Comparison of ENCODE assay signal across 8 mouse cellular contexts in genomic region chr12:34664758-34665157, GRCm38 (mm10).
DNase-seq lines count a peak whose midpoint lies in the region; ATAC-seq and TF ChIP-seq lines count a peak whose summit lies in the region.
"Had no signal": no experiment of that assay in that cellular context is flagged by ENCODE, and none has a peak within 500 bp of the region (broad histone marks: within the 10 kb centered on the region; RNA-seq: fewer than 3 reads in every experiment).

No protein-coding gene starts in this region.

- H3K9me3 ChIP-seq in ES-E14 (ENCODE audit: control insufficient read depth, insufficient read depth, low read depth, low read length) = no peaks in the 10 kb centered on the region
- H3K9me3 ChIP-seq: lung, embryonic 15.5 days had no signal

- H3K4me1 ChIP-seq in ES-E14 (ENCODE audit: control insufficient read depth in 2 of 2, insufficient read depth in 2 of 2, low read length in 2 of 2, poor library complexity in 1 of 2) = no peaks in the 10 kb centered on the region
- no peaks in the 10 kb centered on the region for H3K4me1 ChIP-seq in small intestine, adult 2 months (ENCODE audit: control insufficient read depth, insufficient read depth, insufficient read length, low read length)
- H3K4me1 ChIP-seq: lung, embryonic 15.5 days had no signal

- no peak overlapping the region for H3K4me3 ChIP-seq in ES-E14 (ENCODE audit: insufficient read depth in 1 of 2, low read depth in 1 of 2, low read length in 2 of 2, poor library complexity in 1 of 2, severe bottlenecking in 1 of 2)
- no peak overlapping the region for H3K4me3 ChIP-seq in small intestine, adult 2 months (ENCODE audit: low read depth, low read length)
- H3K4me3 ChIP-seq: lung, embryonic 15.5 days had no signal

- H3K9ac ChIP-seq in ES-E14 (ENCODE audit: insufficient read depth, low read depth, low read length, poor library complexity, severe bottlenecking) = no peak overlapping the region
- H3K9ac ChIP-seq: lung, embryonic 15.5 days had no signal

- TF ChIP-seq CTCF in small intestine, adult 2 months (IDR thresholded peaks at IDR 0.05; ENCODE audit: extremely low read depth, insufficient read length, insufficient replicate concordance, low read depth, low read length) = peak; percentile 25; the same call in 1 of the 2 replicates

- no peak overlapping the region for H3K27ac ChIP-seq in ES-E14 (ENCODE audit: insufficient read depth, low read depth, low read length, poor library complexity, severe bottlenecking)
- H3K27ac ChIP-seq in small intestine, adult 2 months (ENCODE audit: insufficient read depth, low read depth, low read length) = no peak overlapping the region
- H3K27ac ChIP-seq: lung, embryonic 15.5 days had no signal

- ATAC-seq in megakaryocyte-erythroid progenitor cell, adult 5-6 weeks (replicated peaks; ENCODE audit: low FRiP score, low TSS enrichment, poor library complexity, severe bottlenecking) = peak; percentile 79; the same call in 1 of the 2 replicates

- DNase-seq in ES-E14 (ENCODE audit: low read depth, low spot score) = peak; percentile 56
- DNase-seq in adrenal gland, adult 8-10 months = peak; percentile 43
- DNase-seq in embryo, embryonic 11.5 days (ENCODE audit: low read depth, low spot score) = peak; percentile 76
- peak; percentile 76 for DNase-seq in heart, adult 8-10 months (ENCODE audit: low spot score)
- DNase-seq in layer of hippocampus, postnatal 10 days (ENCODE audit: low spot score in 2 of 2) = peak; percentile 84 to 87

- no peak for TF ChIP-seq POLR2A in small intestine, adult 2 months (IDR thresholded peaks at IDR 0.05; ENCODE audit: low read depth, low read length)

- no peaks in the 10 kb centered on the region for H3K27me3 ChIP-seq in small intestine, adult 2 months (ENCODE audit: control insufficient read depth, insufficient read depth, low read length)
- H3K27me3 ChIP-seq: lung, embryonic 15.5 days had no signal

- no peaks in the 10 kb centered on the region for H3K36me3 ChIP-seq in ES-E14 (ENCODE audit: control insufficient read depth, insufficient read depth, low read length, poor library complexity, severe bottlenecking)
- no peaks in the 10 kb centered on the region for H3K36me3 ChIP-seq in small intestine, adult 2 months (ENCODE audit: control insufficient read depth, insufficient read depth, low read length)
- H3K36me3 ChIP-seq: lung, embryonic 15.5 days had no signal

- WGBS in small intestine, adult 2 months = 7% methylated on average over 3 of the region's 3 CpGs

- in situ Hi-C loops in ES-E14 (cut with MboI; ENCODE audit: low sequenced_read_pairs in 2 of 2, unreplicated experiment in 2 of 2) = loop anchor here (25.0 kb wide), 1 partner anchor 523 kb away; no protein-coding TSS in a partner anchor

TF ChIP-seq in ES-E14, 5 proteins besides CTCF, POLR2A, EP300 and RAD21:
- TF ChIP-seq CHD2 (IDR thresholded peaks at IDR 0.05; ENCODE audit: low read depth, low read length) (no peak), MAFK (IDR thresholded peaks at IDR 0.05; ENCODE audit: insufficient read depth, low read depth, low read length) (0 out of 2 replicates have a peak, but pooled peaks have one; percentile 14), ZC3H11A (IDR thresholded peaks at IDR 0.05; ENCODE audit: borderline replicate concordance, low read depth, low read length) (peak; percentile 58; the same call in 1 of the 2 replicates), HCFC1 (IDR thresholded peaks at IDR 0.05; ENCODE audit: borderline replicate concordance, insufficient read depth, low read length) (no peak), ZNF384 (IDR thresholded peaks at IDR 0.05; ENCODE audit: low read depth, low read length) (no peak)
